Mouse (Mus musculus): ENCODE results near the gene Olfr1006.
"Not testable (repeated sequence)": the region's sequence is repeated elsewhere in the genome, so short reads cannot be mapped to it uniquely, and the experiment has no call there.

Gene Olfr1006

DNA sequence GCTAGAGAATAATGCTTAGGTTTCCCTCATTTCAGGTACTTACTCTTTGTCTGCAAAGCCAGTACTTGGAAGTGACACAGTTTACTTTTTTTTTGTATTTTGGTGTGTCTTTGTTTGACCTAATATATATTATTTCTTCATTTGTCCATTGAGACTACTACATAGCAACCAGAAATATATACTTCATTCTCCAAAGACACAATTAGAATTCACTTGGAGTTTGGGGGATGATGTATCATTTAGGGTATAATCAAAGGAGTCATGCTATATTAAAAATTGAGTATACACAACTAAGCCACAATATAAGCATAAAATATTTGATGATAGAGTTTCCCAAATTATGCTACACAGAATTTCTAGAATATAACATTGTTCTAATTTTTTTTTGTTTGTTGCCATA is at the start of gene Olfr1006:
Gene Olfr1006, minus strand, starts transcription at position 101 of the 400 bp plus-strand sequence.
- no peak for DNase-seq (ENCODE audit: low spot score in 2 of 2)

- no peak for DNase-seq (ENCODE audit: low spot score in 2 of 2)
Observed at GRCm38 (mm10) chr2:85725793-85726192, 47.2 kb upstream of the Olfr1006 start.

DNA sequence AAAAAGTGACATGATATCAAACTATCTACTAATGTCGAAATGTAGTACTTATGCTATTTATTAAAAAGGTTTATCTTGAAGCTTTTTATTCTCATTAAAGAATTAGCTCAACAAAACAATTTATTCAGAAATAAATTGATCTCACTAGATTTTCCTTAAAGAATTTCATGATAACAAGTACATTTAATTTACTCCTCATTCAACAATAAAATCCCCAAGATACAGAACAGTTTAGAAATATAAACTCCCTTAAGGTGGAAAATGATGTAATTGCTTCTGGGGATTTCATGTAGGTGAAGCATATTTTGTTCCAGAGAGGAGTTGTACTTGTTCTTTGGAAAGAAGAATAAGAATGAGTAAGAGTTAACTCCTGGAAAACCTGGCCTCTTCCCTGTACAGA is 36.6 kb upstream of the Olfr1006 start, which contains the start of gene Olfr1009:
Gene Olfr1009, plus strand, starts transcription at position 301 of the 400 bp plus-strand sequence.
- DNase-seq (ENCODE audit: low spot score in 2 of 2) = no peak

- DNase-seq (ENCODE audit: low spot score in 2 of 2) = no peak
Observed at GRCm38 (mm10) chr2:85711159-85711558, 32.6 kb upstream of the Olfr1006 start.

DNA sequence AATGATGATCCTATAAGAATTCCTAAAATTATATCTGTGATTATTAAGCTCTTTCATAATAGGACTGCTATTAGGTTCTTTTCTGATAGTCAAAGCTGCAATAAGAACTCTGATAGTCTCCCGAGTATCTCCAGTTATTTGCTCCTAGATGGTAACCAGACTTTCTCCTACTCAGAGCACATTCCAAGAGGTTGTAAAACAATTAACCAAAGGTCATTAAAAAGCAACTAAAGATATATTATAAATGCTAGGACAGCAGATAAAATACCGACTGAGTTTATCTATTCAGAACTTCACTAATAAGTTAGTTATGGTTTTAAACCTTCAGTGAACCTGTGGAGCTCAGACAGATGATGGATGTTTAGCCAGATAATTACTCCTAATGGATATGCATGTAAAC is 32.1 kb upstream of the Olfr1006 start:
- not testable (repeated sequence) for DNase-seq (ENCODE audit: low spot score in 2 of 2)

GRCm38 (mm10) chr2:85689131-85689530 is 10.6 kb upstream of the Olfr1006 start, which contains the start of gene Olfr1008:
Gene Olfr1008, plus strand, starts transcription at chr2:85689431.
- DNase-seq (ENCODE audit: low spot score in 2 of 2) = no peak

- not testable (repeated sequence) for DNase-seq (ENCODE audit: low spot score in 2 of 2)
Observed at GRCm38 (mm10) chr2:85664355-85664754, 14.2 kb downstream of the Olfr1006 start, which contains the start of gene Olfr154. Gene Olfr154, minus strand, starts transcription at chr2:85664455.

- no peak for DNase-seq (ENCODE audit: low spot score in 2 of 2)
Observed at GRCm38 (mm10) chr2:85650604-85651003, 28.0 kb downstream of the Olfr1006 start, which contains the start of gene Olfr1002. Gene Olfr1002, minus strand, starts transcription at chr2:85650704.
